Mouse (Mus musculus): Measurements from ENCODE around the gene Lpcat4. TPM values are rescaled to one million over a fixed set of nuclear protein-coding genes. Genes with fewer than 3 reads are reported as not detected.
"Not testable (repeated sequence)": the region's sequence is repeated elsewhere in the genome, so short reads cannot be mapped to it uniquely, and the experiment has no call there.

Lpcat4 gene
- polyA plus RNA-seq, 1 experiment from 2014 or later, result 13.1 TPM

GRCm38 (mm10) chr2:112265448-112266241 lies 26.4 kb downstream of the Lpcat4 start, which contains the start of gene Slc12a6:
TSS of gene Slc12a6 (plus strand) at chr2:112265825.
- Histone ChIP-seq H3K4me3 (peak within 1 kb of the TSS; percentile 83), H3K4me1 (peaks cover 28% of the 10 kb centered on the region), H3K36me3 (replicated peaks) (no peaks in the 10 kb centered on the region; the same call in 1 of the 2 replicates), H3K27ac (replicated peaks) (peak within 1 kb of the TSS; percentile 93), H3K27me3 (replicated peaks; ENCODE audit: low read depth, poor library complexity, severe bottlenecking) (no peaks in the 10 kb centered on the region), H3K9me3 (no peaks in the 10 kb centered on the region)
- under 1% methylated on average over 85 of the region's 85 CpGs for WGBS
- DNase-seq (ENCODE audit: low spot score), result peak; percentile 94

GRCm38 (mm10) chr2:112266242-112266592 lies 26.9 kb downstream of the Lpcat4 start, which contains the start of gene Gm21985:
TSS of gene Gm21985 (plus strand) at chr2:112266314.
- peaks cover 28% of the 10 kb centered on the region for H3K4me1 ChIP-seq
- peak within 1 kb of the TSS; percentile 83 for H3K4me3 ChIP-seq
- peak within 1 kb of the TSS; percentile 93 for H3K27ac ChIP-seq (replicated peaks)
- WGBS, result 3% methylated on average over 11 of the region's 11 CpGs
- H3K9me3 ChIP-seq, result no peaks in the 10 kb centered on the region
- H3K36me3 ChIP-seq (replicated peaks), result no peaks in the 10 kb centered on the region; the same call in 1 of the 2 replicates
- peak; percentile 52 for DNase-seq (ENCODE audit: low spot score)
- no peaks in the 10 kb centered on the region for H3K27me3 ChIP-seq (replicated peaks; ENCODE audit: low read depth, poor library complexity, severe bottlenecking)

GRCm38 (mm10) chr2:112266780-112267179 lies 27.5 kb downstream of the Lpcat4 start:
- Histone ChIP-seq H3K4me3 (peak overlapping the region; percentile 83), H3K36me3 (replicated peaks) (no peaks in the 10 kb centered on the region; the same call in 1 of the 2 replicates), H3K4me1 (peaks cover 28% of the 10 kb centered on the region), H3K27me3 (replicated peaks; ENCODE audit: low read depth, poor library complexity, severe bottlenecking) (no peaks in the 10 kb centered on the region), H3K9me3 (no peaks in the 10 kb centered on the region), H3K27ac (replicated peaks) (no peak overlapping the region)
- DNase-seq (ENCODE audit: low spot score), result no peak
- WGBS, result 71% methylated on average over 10 of the region's 10 CpGs

GRCm38 (mm10) chr2:112267547-112268269 lies 28.4 kb downstream of the Lpcat4 start:
- 85% methylated on average over 8 of the region's 8 CpGs for WGBS
- Histone ChIP-seq H3K27me3 (replicated peaks; ENCODE audit: low read depth, poor library complexity, severe bottlenecking) (no peaks in the 10 kb centered on the region), H3K27ac (replicated peaks) (no peak overlapping the region), H3K9me3 (no peaks in the 10 kb centered on the region), H3K4me3 (no peak overlapping the region; the same call in 1 of the 2 replicates), H3K36me3 (replicated peaks) (no peaks in the 10 kb centered on the region; the same call in 1 of the 2 replicates), H3K4me1 (peaks cover 24% of the 10 kb centered on the region)
- DNase-seq (ENCODE audit: low spot score), result no peak

GRCm38 (mm10) chr2:112270011-112270410 lies 30.7 kb downstream of the Lpcat4 start:
- Histone ChIP-seq H3K4me3 (no peak overlapping the region), H3K4me1 (peaks cover 15% of the 10 kb centered on the region), H3K36me3 (replicated peaks) (no peaks in the 10 kb centered on the region), H3K9me3 (no peaks in the 10 kb centered on the region), H3K27ac (replicated peaks) (no peak overlapping the region), H3K27me3 (replicated peaks; ENCODE audit: low read depth, poor library complexity, severe bottlenecking) (no peaks in the 10 kb centered on the region)
- DNase-seq (ENCODE audit: low spot score), result no peak
- 86% methylated on average over 2 of the region's 2 CpGs for WGBS

GRCm38 (mm10) chr2:112272909-112273308 lies 33.6 kb downstream of the Lpcat4 start:
- Histone ChIP-seq H3K4me1 (no peaks in the 10 kb centered on the region; the same call in 1 of the 2 replicates), H3K27me3 (replicated peaks; ENCODE audit: low read depth, poor library complexity, severe bottlenecking) (no peaks in the 10 kb centered on the region), H3K36me3 (replicated peaks) (no peaks in the 10 kb centered on the region), H3K4me3 (no peak overlapping the region), H3K27ac (replicated peaks) (no peak overlapping the region), H3K9me3 (no peaks in the 10 kb centered on the region)
- 83% methylated on average over 2 of the region's 2 CpGs for WGBS
- no peak for DNase-seq (ENCODE audit: low spot score)

GRCm38 (mm10) chr2:112273474-112273873 lies 34.2 kb downstream of the Lpcat4 start:
- H3K27me3 ChIP-seq (replicated peaks; ENCODE audit: low read depth, poor library complexity, severe bottlenecking), result no peaks in the 10 kb centered on the region
- no peak overlapping the region for H3K27ac ChIP-seq (replicated peaks)
- H3K9me3 ChIP-seq, result no peaks in the 10 kb centered on the region
- WGBS, result 87% methylated on average over 6 of the region's 6 CpGs
- no peak overlapping the region for H3K4me3 ChIP-seq
- no peak for DNase-seq (ENCODE audit: low spot score)
- no peaks in the 10 kb centered on the region for H3K36me3 ChIP-seq (replicated peaks)
- no peaks in the 10 kb centered on the region; the same call in 1 of the 2 replicates for H3K4me1 ChIP-seq

GRCm38 (mm10) chr2:112276870-112277269 lies 37.6 kb downstream of the Lpcat4 start:
- Histone ChIP-seq H3K4me3 (no peak overlapping the region), H3K27me3 (replicated peaks; ENCODE audit: low read depth, poor library complexity, severe bottlenecking) (no peaks in the 10 kb centered on the region), H3K9me3 (no peaks in the 10 kb centered on the region), H3K27ac (replicated peaks) (no peak overlapping the region), H3K36me3 (replicated peaks) (no peaks in the 10 kb centered on the region), H3K4me1 (no peaks in the 10 kb centered on the region)
- no peak for DNase-seq (ENCODE audit: low spot score)
- WGBS, result 91% methylated on average over 3 of the region's 3 CpGs

GRCm38 (mm10) chr2:112282846-112283245 lies 43.6 kb downstream of the Lpcat4 start:
- Histone ChIP-seq H3K4me3 (no peak overlapping the region), H3K4me1 (peaks cover 8% of the 10 kb centered on the region), H3K27ac (replicated peaks) (no peak overlapping the region), H3K9me3 (no peaks in the 10 kb centered on the region), H3K27me3 (replicated peaks; ENCODE audit: low read depth, poor library complexity, severe bottlenecking) (no peaks in the 10 kb centered on the region), H3K36me3 (replicated peaks) (no peaks in the 10 kb centered on the region)
- WGBS, result 93% methylated on average over 1 of the region's 1 CpGs
- DNase-seq (ENCODE audit: low spot score), result no peak

- H3K27me3 ChIP-seq (replicated peaks; ENCODE audit: low read depth, poor library complexity, severe bottlenecking), result no peaks in the 10 kb centered on the region
- H3K4me1 ChIP-seq, result peaks cover 8% of the 10 kb centered on the region
- peak overlapping the region; percentile 65 for H3K4me3 ChIP-seq
- H3K27ac ChIP-seq (replicated peaks), result peak overlapping the region; percentile 76
- H3K36me3 ChIP-seq (replicated peaks), result no peaks in the 10 kb centered on the region
- no peaks in the 10 kb centered on the region for H3K9me3 ChIP-seq
- 1% methylated on average over 21 of the region's 21 CpGs for WGBS
- DNase-seq (ENCODE audit: low spot score), result peak; percentile 59
Measured at GRCm38 (mm10) chr2:112284363-112285030, 45.2 kb downstream of the Lpcat4 start.

- no peak for DNase-seq (ENCODE audit: low spot score)
- Histone ChIP-seq H3K36me3 (replicated peaks) (no peaks in the 10 kb centered on the region), H3K4me1 (peaks cover 8% of the 10 kb centered on the region), H3K9me3 (no peaks in the 10 kb centered on the region), H3K27ac (replicated peaks) (no peak overlapping the region), H3K4me3 (peak overlapping the region; percentile 65), H3K27me3 (replicated peaks; ENCODE audit: low read depth, poor library complexity, severe bottlenecking) (no peaks in the 10 kb centered on the region)
- WGBS, result 64% methylated on average over 6 of the region's 6 CpGs
Measured at GRCm38 (mm10) chr2:112285031-112285390, 45.7 kb downstream of the Lpcat4 start.

- H3K9me3 ChIP-seq; H3K36me3 ChIP-seq (replicated peaks); H3K27ac ChIP-seq (replicated peaks); H3K4me3 ChIP-seq; H3K27me3 ChIP-seq (replicated peaks; ENCODE audit: low read depth, poor library complexity, severe bottlenecking); DNase-seq (ENCODE audit: low spot score); H3K4me1 ChIP-seq: not testable (repeated sequence)
- 96% methylated on average over 1 of the region's 1 CpGs for WGBS
Measured at GRCm38 (mm10) chr2:112286062-112286461, 46.8 kb downstream of the Lpcat4 start.

Measured in embryonic facial prominence, embryonic 10.5 days (tissue).